Mouse (Mus musculus) MEL (cell line): Measurements from ENCODE around the gene Mief1. TPM values are rescaled to one million over a fixed set of nuclear protein-coding genes. Genes with fewer than 3 reads are reported as not detected.

Experiments
- DNase-seq: peaks from one replicate; pipeline ENCODE4 v3.0.0; 2011; ENCODE audit warnings: low read depth, low spot score
- H3K27ac ChIP-seq: 2 replicates; pipeline ENCODE4 v1.5.1; 2012; ENCODE audit warnings: low read depth, mild to moderate bottlenecking, control low read depth, low read length, moderate library complexity; ENCODE audit not compliant: control insufficient read depth
- H3K27me3 ChIP-seq, 2 experiments: fragments of 150-350 bp in 1 of 2; sonication (generic) in 1 of 2; 2 replicates each; pipeline ENCODE4 v1.6.1; 2012; ENCODE audit warnings: low read length in 2 of 2, mild to moderate bottlenecking in 2 of 2, improper control_type of control experiment in 1 of 2, moderate library complexity in 1 of 2; ENCODE audit not compliant: insufficient read depth in 2 of 2, control insufficient read depth in 1 of 2
- H3K36me3 ChIP-seq, 2 experiments: 2 replicates each; pipeline ENCODE4 v1.6.1; 2012 to 2014; ENCODE audit warnings: low read length in 2 of 2, improper control_type of control experiment in 1 of 2, inconsistent platforms in 1 of 2, mild to moderate bottlenecking in 1 of 2; ENCODE audit not compliant: insufficient read depth in 2 of 2, control insufficient read depth in 1 of 2
- H3K4me1 ChIP-seq, 2 experiments: fragments of 150-350 bp in 1 of 2; sonication (generic) in 1 of 2; 2 replicates each; pipeline ENCODE4 v1.6.1; 2012; ENCODE audit warnings: low read length in 2 of 2, improper control_type of control experiment in 1 of 2, mild to moderate bottlenecking in 1 of 2; ENCODE audit not compliant: insufficient read depth in 2 of 2, control insufficient read depth in 1 of 2
- H3K4me3 ChIP-seq, 2 experiments: fragments of 150-350 bp in 1 of 2; sonication (generic) in 1 of 2; 2 replicates each; pipeline ENCODE4 v1.5.1; 2012; ENCODE audit warnings: low read depth in 2 of 2, low read length in 2 of 2, mild to moderate bottlenecking in 2 of 2, moderate library complexity in 2 of 2, control low read depth in 1 of 2, improper control_type of control experiment in 1 of 2; ENCODE audit not compliant: control insufficient read depth in 1 of 2, insufficient read depth in 1 of 2
- H3K79me2 ChIP-seq: 2 replicates; pipeline ENCODE4 v1.6.1; 2012; ENCODE audit warnings: mild to moderate bottlenecking, low read length, moderate library complexity; ENCODE audit not compliant: control insufficient read depth, poor library complexity, insufficient read depth
- H3K9ac ChIP-seq: 2 replicates; pipeline ENCODE4 v1.6.1; 2012; ENCODE audit warnings: low read depth, mild to moderate bottlenecking, control low read depth, low read length, moderate library complexity; ENCODE audit not compliant: control insufficient read depth, poor library complexity, severe bottlenecking
- H3K9me3 ChIP-seq: fragments of 150-350 bp; sonication (generic); replicated peaks from 2 replicates; pipeline ENCODE4 v1.6.1; 2012; ENCODE audit warnings: mild to moderate bottlenecking, low read length, improper control_type of control experiment, moderate library complexity; ENCODE audit not compliant: insufficient read depth
- BHLHE40 ChIP-seq: IDR thresholded peaks from 2 replicates; pipeline ENCODE4 v1.6.1; 2012; ENCODE audit warnings: low read depth, mild to moderate bottlenecking, inconsistent platforms, low read length, improper control_type of control experiment, borderline replicate concordance
- CHD1 ChIP-seq: IDR thresholded peaks from 2 replicates; pipeline ENCODE4 v1.6.1; 2012; ENCODE audit warnings: low read depth, mild to moderate bottlenecking, inconsistent platforms, low read length, improper control_type of control experiment
- CTCF ChIP-seq, 3 experiments: IDR thresholded peaks in 2 of 3; conservative IDR thresholded peaks in 1 of 3; 2 replicates each; pipeline ENCODE4 v1.5.1; 2011 to 2012; ENCODE audit warnings: low read length in 3 of 3, low read depth in 2 of 3, mild to moderate bottlenecking in 2 of 3, improper control_type of control experiment in 1 of 3, inconsistent platforms in 1 of 3, mixed read lengths in 1 of 3, moderate library complexity in 1 of 3; ENCODE audit not compliant: control insufficient read depth in 1 of 3, insufficient read depth in 1 of 3, poor library complexity in 1 of 3, severe bottlenecking in 1 of 3
- E2F4 ChIP-seq: IDR thresholded peaks from 2 replicates; pipeline ENCODE4 v1.6.1; 2011; ENCODE audit warnings: low read depth, low read length, improper control_type of control experiment, borderline replicate concordance
- ETS1 ChIP-seq: IDR thresholded peaks from 2 replicates; pipeline ENCODE4 v1.6.1; 2012; ENCODE audit warnings: low read depth, mild to moderate bottlenecking, inconsistent platforms, low read length, improper control_type of control experiment, moderate library complexity
- GABPA ChIP-seq: IDR thresholded peaks from 2 replicates; pipeline ENCODE4 v1.6.1; 2012; ENCODE audit warnings: low read depth, mild to moderate bottlenecking, inconsistent platforms, low read length, improper control_type of control experiment, moderate library complexity
- GATA1 ChIP-seq: IDR thresholded peaks from 2 replicates; pipeline ENCODE4 v1.6.1; 2011; ENCODE audit warnings: low read depth, low read length, improper control_type of control experiment
- HCFC1 ChIP-seq: IDR thresholded peaks from 2 replicates; pipeline ENCODE4 v1.6.1; 2012; ENCODE audit warnings: low read depth, mild to moderate bottlenecking, inconsistent platforms, low read length, improper control_type of control experiment, moderate library complexity
- JUND ChIP-seq: IDR thresholded peaks from 2 replicates; pipeline ENCODE4 v1.6.1; 2011; ENCODE audit warnings: low read depth, mild to moderate bottlenecking, improper control_type of control experiment, low read length
- MAFK ChIP-seq: IDR thresholded peaks from 2 replicates; pipeline ENCODE4 v1.6.1; 2011; ENCODE audit warnings: low read depth, mild to moderate bottlenecking, low read length, improper control_type of control experiment, borderline replicate concordance
- MYB ChIP-seq: IDR thresholded peaks from 2 replicates; pipeline ENCODE4 v1.6.1; 2011; ENCODE audit warnings: mild to moderate bottlenecking, low read depth, low read length, improper control_type of control experiment
- MYC ChIP-seq: IDR thresholded peaks from 2 replicates; pipeline ENCODE4 v1.6.1; 2011; ENCODE audit warnings: low read depth, mild to moderate bottlenecking, low read length, improper control_type of control experiment, moderate library complexity
- NELFE ChIP-seq: IDR thresholded peaks from 2 replicates; pipeline ENCODE4 v1.6.1; 2011; ENCODE audit warnings: low read depth, low read length, improper control_type of control experiment
- POLR2AphosphoS5 ChIP-seq: IDR thresholded peaks from 2 replicates; pipeline ENCODE4 v1.6.1; 2012; ENCODE audit warnings: low read depth, borderline replicate concordance, mild to moderate bottlenecking, inconsistent platforms, low read length, moderate library complexity, mixed read lengths
- RAD21 ChIP-seq: IDR thresholded peaks from 2 replicates; pipeline ENCODE4 v1.6.1; 2011; ENCODE audit warnings: mild to moderate bottlenecking, low read depth, low read length, improper control_type of control experiment
- RCOR1 ChIP-seq: IDR thresholded peaks from 2 replicates; pipeline ENCODE4 v1.6.1; 2012; ENCODE audit warnings: low read depth, mild to moderate bottlenecking, inconsistent platforms, low read length, improper control_type of control experiment
- SMC3 ChIP-seq: IDR thresholded peaks from 2 replicates; pipeline ENCODE4 v1.6.1; 2011; ENCODE audit warnings: low read depth, low read length, improper control_type of control experiment
- TAL1 ChIP-seq: IDR thresholded peaks from 2 replicates; pipeline ENCODE4 v1.6.1; 2012; ENCODE audit warnings: mild to moderate bottlenecking, inconsistent platforms, low read length, moderate library complexity, mixed read lengths
- TBP ChIP-seq: IDR thresholded peaks from 2 replicates; pipeline ENCODE4 v1.8.0; 2011; ENCODE audit warnings: low read depth, low read length, improper control_type of control experiment
- UBTF ChIP-seq: IDR thresholded peaks from 2 replicates; pipeline ENCODE4 v1.6.1; 2012; ENCODE audit warnings: low read depth, mild to moderate bottlenecking, inconsistent platforms, low read length, improper control_type of control experiment, moderate library complexity, borderline replicate concordance; ENCODE audit not compliant: insufficient read depth
- USF1 ChIP-seq: IDR thresholded peaks from 2 replicates; pipeline ENCODE4 v1.6.1; 2014; ENCODE audit warnings: low read depth, mild to moderate bottlenecking, inconsistent platforms, low read length, improper control_type of control experiment, moderate library complexity
- ZC3H11A ChIP-seq: IDR thresholded peaks from 2 replicates; pipeline ENCODE4 v1.6.1; 2012; ENCODE audit warnings: low read depth, mild to moderate bottlenecking, inconsistent platforms, low read length, improper control_type of control experiment
- ZMIZ1 ChIP-seq: IDR thresholded peaks from 2 replicates; pipeline ENCODE4 v1.6.1; 2012; ENCODE audit warnings: low read depth, mild to moderate bottlenecking, inconsistent platforms, low read length, improper control_type of control experiment, moderate library complexity
- polyA plus RNA-seq, 2 experiments: library from polyadenylated mRNA; stranded (reverse) in 1 of 2; unstranded in 1 of 2; fragments of >175 nt in 1 of 2; fragments of >200 nt in 1 of 2; gene quantifications; 2 replicates each; pipeline versions ENCODE4 v1.2.1 to v1.2.4; 2012; ENCODE audit warnings: low replicate concordance in 2 of 2, low read depth in 1 of 2; ENCODE audit not compliant: insufficient read length in 2 of 2, insufficient read depth in 1 of 2, missing spikeins in 1 of 2
- total RNA-seq: library from RNA; depleted of rRNA; stranded (reverse); fragments of 300-350 nt; gene quantifications from 2 replicates; pipeline ENCODE4 v1.2.3, GENCODE M21; 2012

Mief1 gene
- total and polyA plus RNA-seq, 3 experiments, result 34.6 to 41.5 TPM; not detected in 1

DNA sequence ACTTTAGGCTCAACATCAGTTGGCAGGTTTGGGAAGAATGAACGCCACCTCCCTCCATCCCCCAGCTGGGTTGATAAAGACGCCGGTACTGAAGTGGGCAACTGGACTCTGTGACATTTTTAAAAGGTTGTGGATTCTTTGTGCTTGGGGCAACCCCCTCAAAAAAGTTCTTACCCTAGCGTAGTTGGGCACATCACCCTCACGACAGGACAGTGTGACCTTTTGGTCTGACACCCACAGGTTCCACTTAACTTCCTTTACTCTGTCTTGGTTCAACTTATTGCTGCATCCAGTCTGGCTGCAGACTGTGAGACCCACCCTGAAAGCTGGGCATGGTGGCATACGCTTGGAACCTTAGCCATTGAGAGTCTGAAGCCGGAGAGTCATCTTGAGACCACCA, 10.1 kb upstream of the Mief1 start:
- H3K9ac ChIP-seq, result no peak overlapping the region
- no peaks in the 10 kb centered on the region for H3K36me3 ChIP-seq
- H3K9me3 ChIP-seq, result no peaks in the 10 kb centered on the region
- DNase-seq, result no peak
- H3K79me2 ChIP-seq, result no peaks in the 10 kb centered on the region
- TF ChIP-seq CHD1 (no peak), BHLHE40 (no peak), RAD21 (no peak), POLR2AphosphoS5 (no peak), USF1 (no peak), SMC3 (no peak), GABPA (no peak), MAFK (no peak), MYC (no peak), RCOR1 (no peak), CTCF (IDR thresholded peaks at IDR 0.05 in 2 of 3, conservative IDR thresholded peaks at IDR 0.05 in 1 of 3; ENCODE audit: control insufficient read depth in 1 of 3, insufficient read depth in 1 of 3, low read depth in 2 of 3, low read length in 3 of 3, poor library complexity in 1 of 3, severe bottlenecking in 1 of 3) (no peak), UBTF (no peak), GATA1 (no peak), TBP (no peak), MYB (no peak), TAL1 (no peak), JUND (no peak), ZMIZ1 (no peak)
- peaks cover 0 to 1% of the 10 kb centered on the region in 2 experiments; a peak in 2 of 4 replicates for H3K27me3 ChIP-seq
- H3K4me3 ChIP-seq, result no peak overlapping the region
- H3K27ac ChIP-seq, result no peak overlapping the region
- peaks cover 0 to 12% of the 10 kb centered on the region in 2 experiments; a peak in 2 of 4 replicates for H3K4me1 ChIP-seq

DNA sequence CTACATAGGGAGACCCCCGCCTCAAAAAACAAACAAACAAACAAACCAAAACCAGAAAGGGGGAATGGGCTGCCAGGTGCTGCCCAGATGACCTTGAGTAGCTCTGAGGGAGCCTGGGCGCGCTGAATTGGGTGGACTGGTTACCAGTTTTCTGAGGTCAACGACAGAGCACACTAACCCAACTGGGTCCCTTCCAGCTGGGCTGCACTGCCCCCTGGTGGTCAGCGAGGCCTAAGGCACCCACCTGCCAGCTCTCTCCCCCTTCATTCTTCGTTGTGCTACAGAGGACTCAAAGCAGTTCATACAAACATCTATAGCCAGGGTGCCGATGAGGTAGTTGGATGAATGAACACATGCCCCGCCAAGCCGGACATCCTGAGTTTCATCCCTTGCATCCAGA, 8.6 kb upstream of the Mief1 start:
- peaks cover 0 to 1% of the 10 kb centered on the region in 2 experiments; a peak in 2 of 4 replicates for H3K27me3 ChIP-seq
- H3K4me1 ChIP-seq, result peaks cover 0 to 6% of the 10 kb centered on the region in 2 experiments; a peak in 2 of 4 replicates
- peak overlapping the region in 1 of 2 experiments; percentile 26; a peak in 1 of 4 replicates for H3K4me3 ChIP-seq
- peak; percentile 83 for DNase-seq
- no peaks in the 10 kb centered on the region for H3K79me2 ChIP-seq
- no peak overlapping the region for H3K27ac ChIP-seq
- H3K36me3 ChIP-seq, result no peaks in the 10 kb centered on the region
- H3K9ac ChIP-seq, result no peak overlapping the region; the same call in 1 of the 2 replicates
- H3K9me3 ChIP-seq, result no peaks in the 10 kb centered on the region
- TF ChIP-seq ETS1, result 0 out of 2 replicates have a peak, but pooled peaks have one; percentile 14
- TF ChIP-seq ZC3H11A, result peak; percentile 74
- 0 out of 2 replicates have a peak, but pooled peaks have one; percentile 14 for TF ChIP-seq BHLHE40
- TF ChIP-seq HCFC1, result no peak
- TF ChIP-seq E2F4, result no peak
- peak; percentile 77 for TF ChIP-seq SMC3
- peak; percentile 73 for TF ChIP-seq RAD21
- no peak for TF ChIP-seq NELFE
- 0 out of 2 replicates have a peak, but pooled peaks have one; percentile 18 for TF ChIP-seq MYC
- peak; percentile 85 to 93 (median 91) for TF ChIP-seq CTCF (IDR thresholded peaks at IDR 0.05 in 2 of 3, conservative IDR thresholded peaks at IDR 0.05 in 1 of 3; ENCODE audit: control insufficient read depth in 1 of 3, insufficient read depth in 1 of 3, low read depth in 2 of 3, low read length in 3 of 3, poor library complexity in 1 of 3, severe bottlenecking in 1 of 3)
- TF ChIP-seq MAFK, result no peak
- TF ChIP-seq JUND, result 0 out of 2 replicates have a peak, but pooled peaks have one; percentile 26
